Mouse (Mus musculus): Measurements from ENCODE around the gene Rpl3.
"Not testable (repeated sequence)": the region's sequence is repeated elsewhere in the genome, so short reads cannot be mapped to it uniquely, and the experiment has no call there.

The Rpl3 gene

DNA sequence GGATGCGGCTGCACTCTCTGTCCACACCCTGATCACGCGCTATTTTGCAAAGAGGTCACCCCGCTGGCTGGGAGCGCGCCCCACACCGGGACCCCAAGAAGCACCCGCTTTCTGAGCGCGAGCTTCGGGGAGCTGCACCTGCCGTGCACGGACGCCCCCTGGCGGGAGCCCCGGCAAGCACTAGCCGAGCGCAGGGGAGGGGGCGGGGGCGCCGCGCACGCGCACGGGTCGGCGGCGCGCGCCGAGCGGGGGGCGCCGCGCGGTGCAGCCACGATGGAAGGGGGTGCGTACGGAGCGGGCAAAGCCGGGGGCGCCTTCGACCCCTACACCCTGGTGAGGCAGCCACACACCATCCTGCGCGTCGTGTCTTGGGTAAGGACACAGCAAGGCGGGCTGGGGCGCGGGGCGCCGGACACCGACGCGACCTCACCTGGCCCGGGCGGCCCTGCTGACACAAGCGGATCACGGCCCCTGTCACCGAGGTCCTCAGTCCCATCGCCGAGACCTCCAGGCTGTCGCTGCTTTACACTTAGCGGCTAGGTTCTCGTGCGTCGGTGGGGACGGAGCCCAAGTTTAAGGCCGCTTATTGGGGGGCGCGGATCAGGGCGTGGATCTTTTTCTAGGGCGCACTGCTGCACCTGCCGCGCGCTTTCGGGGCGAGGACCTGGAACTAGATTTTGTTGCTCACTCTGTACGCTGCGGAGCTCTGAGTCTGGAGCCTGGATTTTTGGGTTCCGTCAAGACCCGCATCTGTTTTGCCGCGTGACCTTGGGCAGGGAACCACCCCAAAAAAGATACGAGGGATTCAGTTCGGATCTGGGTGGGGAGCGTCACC is at the start of gene Rpl3, which contains the start of gene Syngr1:
Rpl3 (minus strand) TSS at position 748 of the 835 bp plus-strand sequence.
Syngr1 (plus strand) TSS at position 214 of the 835 bp plus-strand sequence.
- peak; percentile 81 to 89 for DNase-seq (ENCODE audit: low spot score in 2 of 2)

DNA sequence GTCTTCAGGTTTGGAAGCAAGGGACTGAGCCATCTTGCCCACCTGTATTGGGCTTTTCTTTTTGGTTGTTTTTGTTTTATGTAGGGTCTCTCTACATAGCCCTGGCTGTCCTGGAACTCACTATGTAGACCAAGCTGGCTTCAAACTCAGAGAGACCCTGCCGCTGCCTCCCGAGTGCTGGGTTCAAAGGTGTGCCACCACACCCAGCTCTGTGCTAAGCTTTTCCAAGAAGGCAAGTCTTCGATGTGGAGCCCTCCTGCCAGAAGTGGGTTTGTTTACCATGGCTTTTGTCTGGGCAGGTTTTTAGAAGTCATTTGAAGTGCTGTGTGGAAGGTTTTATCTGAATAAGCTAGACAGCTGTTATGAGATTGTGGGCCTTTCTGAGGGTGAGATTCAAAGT is 49.2 kb upstream of the Rpl3 start:
- no peak for DNase-seq (ENCODE audit: low spot score in 2 of 2)

DNA sequence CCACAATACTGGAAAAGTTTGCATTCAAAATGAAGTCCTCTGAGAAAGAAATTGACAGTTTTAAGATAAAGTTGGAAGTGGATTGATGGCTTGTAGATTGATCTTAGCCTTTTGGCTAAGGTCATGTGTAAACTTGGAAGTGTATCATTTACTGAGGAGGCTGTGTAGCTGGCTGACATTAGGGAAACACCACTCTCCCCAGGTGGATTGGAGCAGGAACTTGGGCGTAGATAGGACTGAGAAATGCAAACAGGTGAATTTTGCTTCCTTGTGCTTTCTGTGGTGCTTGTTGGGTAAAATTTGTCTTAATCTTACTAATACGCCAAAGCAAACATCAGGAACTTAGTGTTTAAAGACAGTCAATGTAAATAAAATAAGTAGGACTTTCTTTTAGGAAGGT is 48.6 kb upstream of the Rpl3 start:
- no peak for DNase-seq (ENCODE audit: low spot score in 2 of 2)

DNA sequence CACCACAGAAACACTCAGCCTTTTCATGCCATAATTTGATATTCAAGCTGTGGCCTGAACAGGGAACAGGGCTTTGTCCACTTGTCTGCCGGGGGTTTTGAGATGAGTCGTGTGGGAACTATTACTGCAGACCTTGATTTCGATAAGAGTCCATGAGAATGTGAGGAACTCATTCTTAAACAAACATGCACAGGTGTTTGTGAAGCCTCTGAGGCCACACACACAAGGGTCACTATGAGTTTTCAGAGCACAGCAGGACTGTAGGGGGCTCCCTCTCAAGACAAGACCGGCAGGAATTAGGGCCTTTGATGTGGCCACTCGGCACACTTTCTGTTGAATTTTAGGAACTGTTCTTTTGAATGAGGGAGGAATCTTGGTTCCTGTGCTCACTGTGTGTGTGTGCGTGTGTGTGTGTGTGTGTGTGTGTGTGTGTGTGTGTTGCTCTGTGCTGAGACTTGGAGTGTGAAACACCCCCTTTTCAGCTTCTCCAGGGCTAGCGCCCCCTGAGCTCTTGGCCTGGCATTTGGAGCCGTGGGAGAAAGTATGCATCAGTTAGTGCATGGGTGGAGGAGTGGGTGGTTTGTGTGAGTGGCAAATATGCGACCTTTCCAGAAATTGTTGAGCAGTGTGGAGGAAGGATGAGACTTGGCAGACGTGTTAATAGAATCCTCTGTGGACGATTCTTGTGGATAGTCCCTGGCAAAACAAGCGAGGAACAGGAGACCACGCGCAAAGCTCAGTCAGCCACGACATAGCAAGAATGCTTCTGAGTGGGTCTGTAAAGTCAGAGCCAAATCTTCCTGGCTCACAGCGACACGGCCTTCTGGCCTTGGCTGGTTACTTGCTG is 46.5 kb upstream of the Rpl3 start:
- DNase-seq (ENCODE audit: low spot score in 2 of 2), result peak; percentile 62 to 72

DNA sequence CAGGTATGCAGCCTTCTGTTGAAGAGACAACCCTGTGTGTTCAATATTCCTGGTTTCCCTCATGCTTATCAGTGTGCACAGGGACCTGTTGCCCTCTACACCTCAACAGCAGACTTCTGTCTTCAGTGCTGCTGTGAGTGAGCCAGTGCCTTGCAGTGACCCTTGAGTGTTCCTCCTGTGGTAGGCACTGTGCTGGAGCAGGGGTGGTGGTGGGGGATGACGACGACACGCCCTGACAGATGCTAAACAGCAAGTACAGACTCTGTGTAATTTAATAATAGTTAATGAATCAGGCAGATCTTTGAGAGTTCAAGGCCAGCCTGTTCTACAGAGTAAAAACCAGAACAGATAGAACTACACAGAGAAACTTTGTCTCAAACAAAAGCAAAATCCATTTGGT is 45.0 kb upstream of the Rpl3 start:
- no peak for DNase-seq (ENCODE audit: low spot score in 2 of 2)

DNA sequence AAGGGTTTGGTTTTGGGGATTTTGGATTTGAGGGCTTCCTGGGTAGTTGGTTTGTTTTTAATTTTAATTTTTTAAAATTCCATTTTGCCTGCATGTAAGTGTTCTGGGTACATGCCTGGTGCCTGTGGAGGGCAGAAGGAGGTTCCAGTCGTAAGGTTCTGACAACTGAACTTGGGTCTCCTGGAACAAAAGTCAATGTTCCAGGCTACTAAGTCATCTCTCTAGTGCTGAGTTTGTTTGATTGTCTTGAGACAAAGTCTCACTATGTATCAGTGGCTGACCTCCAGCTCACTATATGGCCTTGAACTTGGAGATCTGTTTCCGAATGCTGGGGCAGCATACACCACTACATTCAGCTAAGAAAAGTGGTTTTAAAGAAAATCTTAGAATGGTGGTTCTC is 43.8 kb upstream of the Rpl3 start:
- DNase-seq (ENCODE audit: low spot score in 2 of 2), result no peak

DNA sequence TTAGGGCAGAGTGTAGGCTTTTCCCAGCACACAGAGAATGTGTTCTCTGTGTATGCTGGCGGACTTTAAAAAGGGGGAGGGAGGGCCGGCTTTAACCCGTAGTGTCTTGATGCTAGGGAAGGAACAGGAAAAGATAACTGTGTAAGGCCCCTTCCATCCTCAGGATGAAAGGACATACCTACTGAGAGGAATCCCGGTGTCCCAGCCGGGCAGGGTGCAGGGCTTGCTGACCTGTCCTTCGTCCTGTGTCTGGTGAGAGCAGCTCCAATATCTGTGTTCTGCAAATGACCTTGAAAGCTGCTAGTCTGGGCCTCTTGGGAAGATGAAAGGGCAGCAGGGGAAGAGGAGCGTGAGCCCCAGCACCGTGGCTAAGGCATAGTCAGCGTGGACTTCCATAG is 42.8 kb upstream of the Rpl3 start:
- no peak for DNase-seq (ENCODE audit: low spot score in 2 of 2)

DNA sequence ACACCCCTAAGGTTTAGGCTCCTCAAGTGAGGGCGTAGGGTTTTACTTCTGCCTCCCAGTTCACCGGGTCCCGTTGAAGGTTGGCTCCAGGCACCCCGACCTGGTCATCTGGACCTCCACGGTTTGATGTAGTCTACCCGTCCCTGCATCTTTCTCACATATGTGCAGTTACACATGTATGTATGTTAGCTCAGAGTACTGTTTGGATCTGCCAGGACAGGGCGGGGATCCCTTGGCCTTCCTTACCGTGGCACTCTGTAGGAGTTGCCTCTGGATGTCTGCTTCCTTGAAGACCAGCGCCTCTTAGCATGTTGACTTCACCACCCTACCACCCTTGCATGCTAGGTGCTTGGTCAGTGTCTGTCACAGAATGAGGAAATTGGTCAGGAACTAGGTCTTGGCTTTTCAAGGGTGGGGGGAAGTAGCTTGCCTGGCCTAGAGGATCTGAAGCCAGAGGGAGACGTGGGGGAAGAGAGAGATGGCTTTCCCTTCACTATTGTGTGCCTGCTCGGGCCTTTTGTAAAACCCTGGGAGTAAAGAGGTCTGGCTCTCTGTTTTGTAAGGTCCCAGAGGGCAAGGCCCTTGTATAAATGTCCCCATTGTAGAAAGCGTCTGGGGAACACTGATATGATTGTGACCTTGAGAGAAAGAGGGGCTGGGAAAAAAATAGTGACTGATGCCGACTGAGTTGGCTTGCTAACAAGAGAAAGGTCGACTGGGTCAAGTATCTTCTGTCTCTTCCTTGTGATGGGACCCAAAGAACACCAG is 42.2 kb upstream of the Rpl3 start:
- DNase-seq (ENCODE audit: low spot score in 2 of 2), result no peak

DNA sequence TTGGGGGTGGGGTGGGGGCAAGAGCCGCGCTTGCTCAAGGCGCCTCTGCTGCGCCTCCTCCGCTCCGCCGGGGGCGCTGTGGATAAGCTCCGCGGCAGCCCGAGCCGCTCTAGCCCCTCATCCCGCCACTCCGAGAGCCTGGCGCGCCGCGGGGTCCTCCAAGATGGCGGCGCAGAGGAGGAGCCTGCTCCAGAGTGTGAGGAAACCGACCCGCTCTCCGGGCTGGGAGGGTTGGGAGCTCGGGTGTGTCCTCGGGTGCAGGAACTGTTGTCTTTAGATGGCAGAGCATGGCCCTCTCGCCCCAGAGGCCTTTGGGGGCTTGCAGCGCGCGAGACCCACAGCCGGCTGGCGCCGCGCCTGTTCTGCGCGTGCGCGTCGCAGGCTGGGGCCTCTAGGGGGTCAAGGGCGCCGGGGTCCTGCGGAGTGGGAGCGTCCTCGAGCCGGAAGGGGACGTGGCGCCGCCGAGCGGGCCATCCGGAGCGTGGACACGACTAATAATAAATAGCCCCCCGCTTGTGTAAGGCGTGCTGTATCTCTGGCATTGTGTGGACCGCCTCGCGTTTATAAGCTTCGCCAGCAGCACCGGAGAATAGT is 41.4 kb upstream of the Rpl3 start, which contains the start of gene Tab1:
Tab1 (plus strand) TSS at position 135 of the 594 bp plus-strand sequence.
- peak; percentile 94 for DNase-seq (ENCODE audit: low spot score in 2 of 2)

DNA sequence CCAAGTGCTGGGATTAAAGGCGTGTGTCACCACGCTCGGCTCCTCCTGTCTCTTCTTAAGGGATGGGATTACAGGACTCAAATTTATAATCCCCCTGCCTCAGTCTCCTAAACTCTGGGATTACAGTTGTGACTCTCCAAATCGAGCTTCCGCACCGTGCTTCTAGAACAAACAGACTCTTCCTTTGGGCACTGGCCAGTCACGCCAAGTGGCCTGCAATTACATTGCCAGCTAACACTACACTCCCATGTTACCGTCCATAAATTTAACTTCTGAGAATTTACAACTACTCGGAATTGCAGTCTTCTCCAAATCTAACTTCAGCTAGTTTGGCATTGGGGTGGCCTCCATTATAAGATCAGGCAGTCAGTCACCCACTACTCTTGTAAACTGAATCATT is 40.8 kb upstream of the Rpl3 start:
- DNase-seq (ENCODE audit: low spot score in 2 of 2), result no peak

DNA sequence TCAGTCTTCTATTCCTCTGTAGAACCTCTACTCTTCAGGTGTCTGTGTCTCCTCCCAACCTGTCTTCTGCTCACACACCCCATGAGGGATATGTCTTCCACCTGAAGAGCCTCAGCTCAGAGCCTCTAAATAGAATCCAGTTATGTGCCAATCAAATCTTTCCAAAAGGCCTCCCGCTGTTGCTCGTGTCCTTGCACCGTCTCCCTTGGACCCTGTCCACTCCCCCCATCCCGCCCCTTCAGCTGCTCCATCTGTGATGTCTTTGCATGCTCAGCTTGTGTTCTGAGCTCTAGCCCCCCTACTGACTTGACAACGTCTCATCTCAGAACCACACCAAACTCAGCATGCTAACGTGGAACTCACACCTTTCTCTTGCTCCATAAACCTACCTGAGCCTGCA is 39.8 kb upstream of the Rpl3 start:
- no peak for DNase-seq (ENCODE audit: low spot score in 2 of 2)

DNA sequence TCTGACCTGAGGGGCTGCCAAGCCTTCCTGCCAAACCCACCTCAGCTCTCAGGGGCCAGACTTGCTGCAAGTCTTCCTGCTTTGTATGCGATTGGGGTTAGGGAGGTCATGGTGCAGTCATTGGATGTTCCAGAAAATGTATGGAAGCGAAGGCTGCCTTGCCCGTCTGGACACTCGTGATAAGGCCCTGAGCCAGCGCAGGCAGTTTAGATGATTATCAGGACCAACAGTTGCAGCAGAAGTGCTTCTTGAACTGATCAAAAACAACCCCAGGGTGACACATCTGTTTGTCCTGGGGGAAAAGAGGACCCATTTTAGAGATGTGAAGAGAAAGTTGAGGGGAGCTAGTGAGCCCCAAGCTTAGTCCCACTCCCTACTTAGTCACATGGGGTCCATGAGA is 39.0 kb upstream of the Rpl3 start:
- no peak for DNase-seq (ENCODE audit: low spot score in 2 of 2)

DNA sequence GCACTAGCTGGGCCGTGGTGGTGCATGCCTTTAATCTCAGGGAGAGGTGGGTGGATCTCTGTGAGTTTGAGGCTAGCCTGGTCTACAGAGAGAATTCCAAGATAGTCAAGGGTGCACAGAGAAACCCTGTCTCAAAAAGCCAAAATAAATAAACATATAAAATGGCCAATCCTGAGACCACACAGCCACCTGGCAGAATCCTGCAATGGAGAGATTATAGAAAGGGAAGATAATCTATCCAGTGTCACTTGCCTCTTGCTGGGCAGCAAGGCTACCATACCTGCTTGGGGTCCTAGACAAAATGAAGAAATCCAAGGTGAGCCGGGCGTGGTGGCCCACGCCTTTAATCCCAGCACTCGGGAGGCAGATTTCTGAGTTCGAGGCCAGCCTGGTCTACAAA is 38.3 kb upstream of the Rpl3 start:
- DNase-seq (ENCODE audit: low spot score in 2 of 2), result no peak

DNA sequence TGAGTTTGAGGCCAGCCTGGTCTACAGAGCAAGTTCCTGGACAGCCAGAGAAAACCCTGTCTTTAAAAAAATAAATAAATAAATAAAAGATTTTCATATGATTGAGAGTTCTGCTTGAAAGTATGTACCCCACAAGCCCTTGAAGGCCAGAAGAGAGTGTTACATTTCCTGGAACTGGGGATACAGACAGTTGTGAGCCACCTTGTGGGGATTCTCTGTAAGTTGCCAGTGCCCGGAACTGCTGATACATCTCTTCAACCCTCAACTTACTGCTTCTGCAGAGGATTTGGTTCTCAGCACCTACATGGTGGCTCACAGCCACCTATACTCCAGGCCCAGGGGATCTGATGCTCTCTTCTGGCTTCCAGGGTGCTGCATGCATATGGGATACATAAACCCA is 35.5 kb upstream of the Rpl3 start:
- no peak for DNase-seq (ENCODE audit: low spot score in 2 of 2)

DNA sequence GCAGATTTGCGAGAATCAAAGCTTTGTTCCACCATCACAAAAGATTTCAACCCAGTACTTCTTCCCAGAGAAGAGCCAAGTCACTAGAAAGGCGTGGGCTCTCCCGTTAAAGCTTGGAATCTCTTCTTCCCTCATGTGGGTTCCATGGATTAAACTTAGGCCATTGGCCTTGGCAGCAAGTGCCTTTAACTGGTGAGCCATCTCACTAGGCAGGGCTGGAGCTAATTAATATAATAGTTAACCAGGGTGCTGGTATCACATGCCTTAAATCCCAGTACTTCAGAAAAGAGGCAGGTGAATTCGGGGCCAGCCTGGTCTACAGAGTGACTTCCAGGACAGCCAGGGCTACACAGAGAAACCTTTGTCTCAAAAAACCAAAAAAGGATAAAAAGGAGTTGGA is 33.0 kb upstream of the Rpl3 start:
- DNase-seq (ENCODE audit: low spot score in 2 of 2), result no peak

DNA sequence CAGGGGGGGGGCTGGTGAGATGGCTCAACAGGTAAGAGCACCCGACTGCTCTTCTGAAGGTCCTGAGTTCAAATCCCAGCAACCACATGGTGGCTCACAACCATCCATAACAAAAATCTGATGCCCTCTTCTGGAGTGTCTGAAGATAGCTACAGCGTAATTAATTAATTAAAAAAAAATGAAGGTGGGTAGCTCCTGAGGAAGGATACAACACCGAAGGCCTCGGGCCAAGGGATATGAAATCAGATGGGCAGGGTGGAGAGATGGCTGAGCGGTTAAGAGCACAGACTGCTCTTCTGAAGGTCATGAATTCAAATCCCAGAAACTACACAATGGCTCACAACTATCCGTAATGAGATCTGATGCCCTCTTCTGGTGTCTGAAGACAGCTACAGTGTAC is 30.8 kb upstream of the Rpl3 start:
- not testable (repeated sequence) for DNase-seq (ENCODE audit: low spot score in 2 of 2)

DNA sequence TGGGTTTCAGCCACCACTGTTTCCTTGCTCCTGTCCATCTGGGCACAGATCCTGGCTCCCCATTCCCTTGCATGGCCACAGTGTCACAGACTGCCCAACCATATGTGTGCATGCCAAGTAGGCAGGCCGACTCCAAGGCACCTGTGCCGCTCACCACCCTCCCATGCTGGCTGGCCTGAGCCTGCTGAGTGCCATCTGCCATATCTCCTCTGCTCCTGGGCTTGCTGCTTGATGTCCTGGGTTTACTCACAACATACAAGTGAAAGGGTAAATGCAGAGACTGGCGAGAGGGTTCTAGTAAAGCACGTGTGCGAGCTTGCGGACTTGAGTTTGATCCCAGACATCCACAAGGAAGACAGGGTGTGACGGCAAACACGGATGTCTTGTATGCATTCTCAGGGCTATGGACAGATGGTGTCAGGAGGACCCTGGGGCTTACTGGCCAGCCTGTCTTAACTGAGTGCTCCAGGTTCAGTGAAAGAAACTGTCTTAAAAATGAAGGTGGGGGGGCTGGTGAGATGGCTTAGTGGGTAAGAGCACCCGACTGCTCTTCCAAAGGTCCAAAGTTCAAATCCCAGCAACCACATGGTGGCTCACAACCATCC is 30.2 kb upstream of the Rpl3 start:
- DNase-seq (ENCODE audit: low spot score in 2 of 2), result no peak

DNA sequence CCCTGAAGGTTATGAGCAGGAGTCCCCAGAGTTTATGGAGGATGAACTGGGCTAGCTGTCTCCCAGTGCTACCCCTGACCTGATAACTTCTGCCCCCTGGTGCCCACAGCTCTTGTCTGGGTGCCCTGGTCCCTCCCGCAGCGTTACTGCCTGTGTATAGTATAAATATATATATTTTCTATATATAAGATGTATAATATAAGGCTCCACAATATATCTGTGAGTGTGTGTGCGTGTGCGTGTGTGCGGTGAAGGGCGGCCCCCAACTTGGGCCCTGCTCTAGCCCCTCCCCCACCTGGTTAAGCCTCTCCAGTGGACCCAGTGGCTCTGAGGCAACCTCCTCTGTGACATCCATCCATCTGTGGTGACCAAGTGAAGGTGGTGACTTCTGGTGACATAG is 27.4 kb upstream of the Rpl3 start:
- peak in 1 of 2 experiments; percentile 31 for DNase-seq (ENCODE audit: low spot score in 2 of 2)

DNA sequence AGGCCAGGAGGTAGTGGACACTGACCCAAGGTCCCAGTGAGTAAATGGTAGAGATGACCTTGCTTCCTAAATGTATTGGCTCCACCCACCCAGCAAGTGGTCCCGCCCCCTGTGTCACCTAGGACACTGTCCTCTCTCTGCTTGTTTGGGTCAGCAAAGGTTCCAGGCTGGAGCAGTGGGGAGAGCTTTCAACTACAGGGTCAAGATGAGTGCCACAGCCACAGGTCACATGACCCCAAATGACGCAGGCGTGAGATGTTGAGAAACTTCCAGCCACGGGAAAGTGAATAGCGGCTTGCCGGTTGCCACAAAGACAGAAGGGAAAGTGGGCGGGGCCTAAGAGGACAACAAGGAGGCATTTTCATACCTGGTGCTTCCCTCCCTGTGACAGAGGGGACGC is 25.5 kb upstream of the Rpl3 start:
- no peak for DNase-seq (ENCODE audit: low spot score in 2 of 2)

DNA sequence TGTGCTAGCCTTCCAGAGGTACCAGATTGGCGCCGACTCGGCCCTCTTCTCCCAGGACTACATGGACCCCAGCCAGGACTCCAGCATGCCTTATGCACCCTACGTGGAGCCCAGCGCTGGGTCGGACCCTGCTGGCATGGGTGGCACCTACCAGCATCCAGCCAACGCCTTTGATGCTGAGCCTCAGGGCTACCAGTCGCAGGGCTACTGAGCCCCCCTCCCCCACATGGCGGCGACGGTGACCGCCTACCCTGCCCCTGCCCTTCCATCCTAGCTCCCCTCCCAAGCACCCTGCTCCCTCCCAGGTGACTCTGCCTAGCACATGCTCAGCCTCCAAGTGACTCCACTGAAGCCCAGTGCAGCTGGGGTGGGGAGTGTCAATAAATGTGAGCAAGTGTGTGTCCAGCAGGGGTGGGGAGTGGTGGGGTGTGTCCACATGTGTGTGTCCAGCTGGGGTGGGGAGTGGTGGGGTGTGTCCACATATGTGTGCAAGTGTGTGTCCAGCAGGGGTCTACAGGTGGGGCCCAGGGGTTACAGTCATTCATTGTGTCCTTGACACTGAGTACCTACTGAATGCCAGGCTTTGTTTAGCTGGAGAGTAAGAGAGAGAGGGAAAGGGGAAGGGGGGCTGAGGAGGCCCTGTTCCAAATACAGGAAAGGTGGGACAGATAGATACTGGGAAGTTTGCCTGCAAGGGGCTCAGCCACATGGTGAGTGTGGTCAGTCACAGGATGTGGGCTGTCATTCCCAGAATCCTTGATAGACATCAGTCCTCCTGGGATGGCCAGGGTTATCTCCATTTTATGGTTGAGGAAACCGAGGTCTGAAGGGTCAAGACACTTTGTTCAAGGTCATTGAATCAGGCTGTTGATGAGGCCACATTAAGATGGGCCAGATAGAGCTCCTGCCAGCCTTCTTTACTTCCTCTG is 24.5 kb upstream of the Rpl3 start:
- no peak for DNase-seq (ENCODE audit: low spot score in 2 of 2)

All from right cerebral cortex, postnatal 10 days (tissue).